In the genomic region with DNA sequence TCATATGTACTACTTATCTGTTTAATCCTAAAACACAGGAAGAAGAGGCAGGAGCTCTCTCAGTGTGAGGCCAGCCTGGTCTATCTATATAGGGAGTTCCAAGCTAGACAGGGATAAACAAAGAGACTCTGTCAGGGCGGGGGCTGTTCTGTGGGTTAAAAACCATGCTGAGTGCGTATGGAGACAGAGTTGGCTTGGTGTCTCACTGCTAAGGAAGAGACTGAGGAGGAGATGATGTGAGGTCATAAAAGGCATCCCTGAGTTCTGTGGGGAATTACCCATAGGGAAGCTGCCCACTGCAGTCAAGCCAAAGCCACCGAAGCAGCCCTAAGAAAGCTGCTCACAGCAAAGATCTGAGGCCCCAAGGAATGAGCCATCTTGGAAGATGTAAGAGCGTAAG, we compare ENCODE assay signal across 8 mouse cellular contexts. TPM values are rescaled to one million over a fixed set of nuclear protein-coding genes. Genes with fewer than 3 reads are reported as not detected.
DNase-seq lines count a peak whose midpoint lies in the region; ATAC-seq lines count a peak whose summit lies in the region.

A gene (plus strand): TSS at position 301 of the 400 bp plus-strand sequence.

- H3K4me2 ChIP-seq in neural tube, embryonic 15.5 days, result no peak within 1 kb of the TSS

- H3K36me3 ChIP-seq in neural tube, embryonic 15.5 days, result no peaks in the 10 kb centered on the region

- ATAC-seq in neural tube, embryonic 15.5 days (ENCODE audit: low FRiP score), result no peak

- 89% methylated on average over 4 of the region's 4 CpGs for WGBS in neural tube, embryonic 15.5 days

- H3K27ac ChIP-seq in neural tube, embryonic 15.5 days (replicated peaks), result no peak within 1 kb of the TSS

- peaks cover 29% of the 10 kb centered on the region for H3K4me1 ChIP-seq in neural tube, embryonic 15.5 days

- no peak for DNase-seq in adrenal gland, adult 8-10 months
- DNase-seq in adrenal gland, adult 2 months, result no peak
- DNase-seq in thymus, postnatal 0 days (ENCODE audit: low spot score), result no peak
- DNase-seq in thymus, postnatal 4 days, result no peak
- DNase-seq in layer of hippocampus, postnatal 10 days (ENCODE audit: low spot score in 2 of 2), result no peak
- no peak for DNase-seq in frontal cortex, postnatal 14 days (ENCODE audit: low spot score in 2 of 2)
- no peak for DNase-seq in cerebellum, postnatal 4 days (ENCODE audit: low spot score in 2 of 2)

- no peaks in the 10 kb centered on the region for H3K9me3 ChIP-seq in neural tube, embryonic 15.5 days (replicated peaks)

- H3K9ac ChIP-seq in neural tube, embryonic 15.5 days (replicated peaks), result no peak within 1 kb of the TSS

- H3K27me3 ChIP-seq in neural tube, embryonic 15.5 days (replicated peaks), result no peaks in the 10 kb centered on the region

- H3K4me3 ChIP-seq in neural tube, embryonic 15.5 days (replicated peaks), result no peak within 1 kb of the TSS

RNA-seq across cellular contexts. Expression of the gene that starts here (rescaled TPM):
- total RNA-seq in adrenal gland, adult 8-10 months (2022), result 10 to 100 TPM; 12.0 to 21.4 (median 14.6) TPM
- total RNA-seq in adrenal gland, adult 2 months (2021), result 10 to 100 TPM in 1 of 2 experiments, 1 to 10 TPM in 1; 9.7 to 16.5 TPM
- polyA plus RNA-seq in adrenal gland, adult 2 months (2012; rRNA removed), result 9.1 and 9.2 TPM in 2 replicates
- polyA plus RNA-seq in thymus, postnatal 0 days (2015; fragmentation: Nextera tagmentation; extraction: Ambion mirVana), result 46.4 and 51.8 TPM in 2 replicates
- 100 to 1,000 TPM; 214 to 235 TPM for total RNA-seq in layer of hippocampus, postnatal 10 days (2021)
- polyA plus RNA-seq in neural tube, embryonic 15.5 days (2015; fragmentation: Nextera tagmentation; extraction: Ambion mirVana), result 104 and 107 TPM in 2 replicates

Comparison
In these comparisons a context has a peak if more than half of its experiments do, and no peak if none do; other contexts are left out.
1. RNA of the gene that starts here (total RNA-seq): 214 to 235 TPM in layer of hippocampus, postnatal 10 days; 9.7 to 16.5 TPM in adrenal gland, adult 2 months and 12.0 to 21.4 TPM in adrenal gland, adult 8-10 months; every median in the first group is over 4 times any median in the second.